Mouse (Mus musculus) ovary, postnatal 10 days (tissue): ENCODE data around the gene Dclk1.

Experiments
- DNase-seq: peaks from one replicate; pipeline ENCODE4 v3.0.0; 2022; ENCODE audit warnings: low spot score

Dclk1 gene

DNA sequence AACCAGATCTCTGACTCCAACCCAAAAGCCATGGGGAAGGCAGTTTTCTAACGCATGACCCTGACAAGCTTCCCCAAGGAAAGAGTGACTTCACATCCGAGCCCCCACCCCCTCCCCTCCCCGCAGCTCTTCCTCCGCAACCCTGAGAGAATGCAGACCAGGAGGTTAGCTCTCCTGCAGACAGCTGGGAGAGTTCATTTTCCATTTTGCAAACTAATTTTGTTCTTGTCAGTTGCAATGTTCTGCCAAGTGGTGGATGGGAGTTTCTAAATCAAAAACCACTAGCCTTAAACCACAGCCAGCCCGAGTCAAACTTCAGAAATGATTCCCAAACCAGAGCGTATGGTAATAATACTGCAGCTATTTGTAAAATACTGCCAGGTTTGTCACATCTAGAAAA is 269.5 kb downstream of the Dclk1 start:
- no peak for DNase-seq

DNA sequence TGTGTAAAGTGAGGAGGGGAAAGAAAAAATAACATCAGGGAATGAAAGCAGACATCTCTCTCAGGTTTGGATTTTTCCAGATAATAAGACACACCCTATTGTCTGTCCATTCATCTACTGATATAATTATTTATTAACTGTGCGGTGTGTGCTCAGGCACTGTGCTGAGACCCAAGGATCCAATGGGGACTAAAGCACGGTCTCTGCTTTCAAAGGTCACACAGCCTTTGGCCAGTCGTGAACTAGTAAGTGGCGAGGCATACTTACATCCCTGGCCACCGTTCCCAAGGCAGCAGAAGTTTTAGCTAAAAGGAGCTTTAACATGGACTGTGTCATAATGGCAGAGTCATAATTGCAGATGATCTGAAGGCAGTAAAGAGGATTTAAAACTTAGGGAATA is 273.8 kb downstream of the Dclk1 start:
- no peak for DNase-seq

DNA sequence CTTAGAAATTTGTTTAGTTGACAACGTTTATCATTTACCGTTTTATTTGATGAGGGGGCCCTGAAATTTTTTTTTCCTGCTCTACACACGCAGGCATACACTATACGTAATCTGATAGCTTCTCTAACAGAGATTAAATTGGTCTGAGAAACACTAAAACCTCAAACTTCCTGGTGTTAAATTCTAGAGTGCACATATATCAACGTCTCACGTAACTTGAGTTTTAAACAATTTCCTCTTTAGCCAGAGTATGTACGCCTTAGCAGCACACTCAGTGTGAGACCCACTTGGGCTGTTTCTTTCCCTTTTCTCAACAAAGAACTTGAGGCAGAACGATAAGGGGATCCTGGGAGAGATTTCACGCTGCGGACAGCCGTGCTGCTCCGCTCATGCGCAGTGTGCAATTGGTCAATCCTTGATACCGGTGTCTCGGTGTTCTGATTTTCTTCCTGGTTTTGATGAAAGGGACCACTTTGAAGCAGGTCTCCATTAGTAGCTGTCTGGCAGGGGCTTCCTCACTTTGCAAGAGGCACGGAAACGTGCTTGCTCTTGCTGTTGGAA is 275.4 kb downstream of the Dclk1 start:
- DNase-seq = no peak

DNA sequence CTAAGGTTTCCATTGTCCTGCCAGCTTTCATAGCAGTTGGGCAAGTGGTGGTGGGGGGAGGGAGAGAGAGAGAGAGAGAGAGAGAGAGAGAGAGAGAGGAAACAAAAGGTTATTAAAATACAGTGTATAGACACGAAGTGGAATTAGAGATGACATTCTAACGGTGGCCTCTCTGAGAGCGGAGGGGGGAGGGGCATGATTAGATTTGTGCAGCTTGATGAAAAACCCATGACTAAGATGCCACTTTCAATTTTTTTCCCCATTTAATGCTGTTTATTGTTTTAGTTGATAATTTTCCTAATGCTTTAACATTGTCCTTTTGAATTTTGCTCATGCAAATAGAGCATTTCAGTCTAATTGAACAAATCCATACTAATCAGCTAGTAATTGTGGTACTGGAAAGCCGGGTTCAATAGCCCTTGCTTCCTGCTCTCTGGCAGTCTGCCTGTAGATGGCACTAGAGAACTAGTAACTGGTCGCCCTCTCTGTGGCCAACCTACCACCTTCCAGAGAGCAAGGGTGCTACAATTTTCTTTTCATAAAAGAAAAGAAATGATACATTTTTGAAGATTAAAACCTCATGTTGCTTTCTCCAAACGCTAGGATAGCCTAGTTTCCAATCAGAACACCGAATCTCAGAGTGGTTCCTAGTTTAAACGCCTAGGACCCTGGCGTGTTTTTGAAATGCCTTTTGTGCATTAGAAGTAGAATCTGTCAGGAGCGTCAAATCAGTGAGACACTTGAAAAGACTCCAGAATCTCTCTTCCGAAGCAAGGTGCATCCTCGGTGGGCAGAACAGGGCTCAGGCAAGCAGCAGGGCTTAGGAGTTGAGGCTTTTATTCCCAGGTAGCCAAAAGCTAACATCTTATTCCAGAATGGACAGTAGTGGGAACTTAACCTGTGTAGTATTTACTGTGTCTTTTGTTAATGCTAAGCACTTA is 278.3 kb downstream of the Dclk1 start:
- no peak for DNase-seq

DNA sequence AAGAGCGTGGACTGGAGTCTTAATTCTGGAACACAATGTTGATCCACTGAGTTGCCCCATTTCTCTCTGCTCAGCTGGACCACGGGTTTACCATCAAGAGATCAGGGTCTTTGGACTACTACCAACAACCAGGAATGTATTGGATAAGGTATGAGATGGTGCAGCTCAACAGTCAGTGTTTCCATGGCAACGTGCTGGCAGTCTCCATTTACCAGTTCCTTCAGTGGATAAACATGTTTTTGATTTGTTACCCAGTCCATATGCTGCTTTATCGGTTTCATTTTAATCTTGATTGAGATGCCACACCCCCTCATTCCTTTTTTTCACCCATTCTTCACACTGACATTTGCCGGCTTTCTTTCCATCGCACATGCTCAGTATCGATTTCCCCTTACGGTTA is 279.6 kb downstream of the Dclk1 start:
- DNase-seq = no peak

DNA sequence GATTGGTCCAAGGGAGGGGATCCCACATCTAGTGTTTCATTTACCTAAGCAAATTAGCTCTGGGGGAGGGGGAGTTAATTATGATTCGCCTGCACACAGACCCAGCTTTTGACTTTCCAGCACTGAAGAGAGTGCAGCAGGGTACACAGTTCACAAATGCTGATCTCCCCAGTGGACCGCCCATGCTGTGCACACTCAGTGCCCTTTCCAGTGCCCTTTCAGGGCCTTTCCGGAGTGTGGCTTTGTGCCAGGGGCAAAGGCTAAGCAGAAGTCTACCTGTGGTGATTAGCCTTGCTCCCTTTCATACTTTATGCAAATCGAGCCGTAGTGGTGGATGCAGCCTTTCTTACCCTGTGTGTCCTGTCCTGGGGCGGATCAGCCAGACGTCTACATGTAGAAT is 281.1 kb downstream of the Dclk1 start:
- no peak for DNase-seq

DNA sequence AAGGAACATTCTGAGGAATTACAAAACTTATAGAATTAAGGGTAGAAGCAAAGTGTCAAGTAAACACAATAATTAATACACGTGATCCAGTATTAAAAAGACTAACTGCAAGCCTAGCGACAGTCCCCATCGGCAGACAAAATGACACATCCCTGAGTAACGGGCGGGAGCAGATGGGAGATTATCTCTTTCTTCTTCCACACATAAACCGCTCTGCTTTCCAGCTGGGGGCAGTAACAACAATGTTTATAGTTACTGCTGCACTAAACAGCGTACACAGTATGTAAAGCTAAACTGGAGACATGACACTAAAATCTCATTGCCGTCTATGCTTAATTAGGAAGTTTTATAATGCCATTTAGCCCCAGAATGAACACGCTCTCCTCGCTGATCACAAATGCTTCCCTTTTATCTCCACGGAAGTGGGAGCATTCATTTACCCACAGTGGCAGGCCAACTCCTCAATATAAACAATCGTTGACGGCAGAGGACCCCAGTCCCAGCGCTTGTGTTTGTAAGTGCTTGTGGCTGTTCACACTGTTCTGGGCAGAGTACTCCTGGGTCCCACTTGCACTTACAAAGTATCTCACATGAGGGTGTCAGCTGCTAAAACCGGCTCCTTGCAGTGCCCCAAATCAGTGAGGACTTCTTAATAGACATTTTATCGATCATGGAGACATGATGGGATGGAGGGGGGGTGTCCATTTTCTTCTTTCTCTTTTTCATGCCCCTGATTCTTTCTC is 281.7 kb downstream of the Dclk1 start:
- no peak for DNase-seq

DNA sequence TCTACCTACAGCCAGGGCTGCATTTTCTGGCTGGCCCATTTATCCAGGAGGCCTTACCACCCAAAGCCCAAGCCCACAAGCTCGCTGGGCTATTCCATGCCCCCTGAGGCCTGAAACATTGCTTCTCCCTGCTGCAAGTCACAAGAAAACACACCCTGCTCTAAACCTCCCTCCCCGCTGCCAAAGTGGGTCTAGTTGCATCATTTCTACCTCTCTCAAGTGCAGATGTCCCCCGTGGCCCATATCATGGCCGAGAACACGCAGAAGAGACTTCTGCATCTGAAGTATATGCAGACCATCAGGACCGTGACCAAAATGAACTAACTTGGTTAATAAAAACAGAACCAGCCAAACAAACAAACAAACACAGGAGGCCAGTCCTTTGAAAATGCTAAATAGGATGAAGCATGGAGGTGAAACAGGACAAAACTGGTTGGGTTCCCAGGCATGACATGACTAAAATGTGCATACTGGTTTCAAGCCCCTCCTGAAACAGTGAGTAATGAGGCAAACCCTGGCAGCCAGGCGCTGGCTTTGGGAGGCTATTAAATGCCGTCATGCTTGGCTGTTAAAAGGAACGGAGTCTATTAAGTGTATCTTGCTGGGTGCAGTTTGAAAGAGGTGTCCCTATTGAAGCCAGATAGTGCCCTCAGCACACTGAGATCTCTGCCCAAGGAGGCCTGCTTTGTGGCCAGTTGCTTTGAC is 282.5 kb downstream of the Dclk1 start:
- no peak for DNase-seq

DNA sequence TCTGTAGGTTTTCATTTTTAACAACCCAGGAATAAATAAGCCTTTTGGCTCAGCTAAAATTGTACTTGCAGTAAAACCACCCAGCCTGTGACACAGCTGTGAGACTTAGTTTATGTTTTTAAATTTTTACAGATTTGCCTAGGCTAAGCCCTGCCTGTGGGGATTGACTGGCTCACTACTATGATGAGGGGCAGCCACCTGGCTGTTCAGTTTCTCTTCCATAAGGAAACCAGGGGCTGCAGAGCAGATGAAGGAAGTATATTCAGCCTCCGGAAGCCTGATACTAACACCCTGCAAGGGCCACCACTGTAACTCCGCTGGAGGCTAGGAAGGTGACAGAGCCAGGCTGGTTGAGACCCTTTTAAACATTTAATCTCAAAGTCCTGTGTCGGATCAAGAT is 284.3 kb downstream of the Dclk1 start:
- no peak for DNase-seq

DNA sequence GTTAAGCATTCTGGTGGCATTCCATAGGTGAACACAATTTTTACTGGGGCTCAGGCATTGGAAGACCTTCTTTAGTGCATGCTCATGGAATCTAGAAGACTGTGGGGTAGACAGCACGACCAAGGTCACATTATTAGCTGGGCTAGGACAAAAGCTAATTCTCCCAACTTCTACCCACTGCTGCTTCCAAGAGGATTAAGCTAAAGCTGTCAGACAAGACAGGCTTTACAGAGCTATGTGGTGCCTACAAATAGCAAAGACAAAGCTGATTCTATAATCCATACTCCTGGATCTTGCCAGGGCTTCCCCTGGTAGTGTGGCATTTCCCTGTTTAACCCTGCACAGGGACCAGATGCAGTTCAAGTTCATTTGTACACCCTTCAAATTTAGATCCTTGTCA is 285.4 kb downstream of the Dclk1 start:
- no peak for DNase-seq

DNA sequence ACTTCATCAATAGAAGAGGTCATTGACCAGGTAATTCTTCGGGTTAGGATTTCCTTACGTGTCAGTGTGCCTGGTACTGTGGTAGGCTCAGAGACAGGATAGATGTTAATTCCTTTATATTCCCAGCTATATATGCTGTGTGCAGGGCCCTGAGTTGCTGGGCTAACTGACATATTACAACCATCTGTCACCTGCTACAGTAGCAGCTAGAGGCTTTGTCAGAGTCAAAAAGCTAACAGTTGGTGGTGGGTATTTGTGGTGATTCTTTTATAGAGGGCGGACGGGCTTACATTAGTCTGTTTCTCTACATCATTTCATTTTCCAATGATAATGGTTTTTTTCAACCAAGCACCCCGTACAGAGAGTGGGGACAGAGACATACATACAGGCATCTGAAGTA is 285.8 kb downstream of the Dclk1 start:
- DNase-seq = no peak

DNA sequence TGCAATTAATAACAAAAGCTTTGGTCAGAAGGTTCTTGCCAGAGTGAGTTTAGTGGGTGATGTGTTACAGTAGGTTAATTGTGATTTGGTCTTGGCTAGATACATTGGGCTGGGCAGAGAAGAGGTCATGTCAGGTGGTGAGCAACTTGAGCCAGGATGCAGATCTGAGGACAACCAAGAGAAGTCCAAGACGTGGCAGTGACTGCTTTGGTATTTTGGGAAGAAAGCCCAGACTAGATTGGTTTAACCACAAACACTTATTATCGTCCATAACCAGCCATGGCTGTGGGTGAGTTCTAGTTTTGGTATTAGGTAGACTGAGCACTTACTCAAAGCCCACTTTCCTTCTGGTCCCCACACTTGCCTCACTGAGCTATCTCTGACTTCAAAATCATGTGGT is 287.2 kb downstream of the Dclk1 start:
- DNase-seq = no peak

DNA sequence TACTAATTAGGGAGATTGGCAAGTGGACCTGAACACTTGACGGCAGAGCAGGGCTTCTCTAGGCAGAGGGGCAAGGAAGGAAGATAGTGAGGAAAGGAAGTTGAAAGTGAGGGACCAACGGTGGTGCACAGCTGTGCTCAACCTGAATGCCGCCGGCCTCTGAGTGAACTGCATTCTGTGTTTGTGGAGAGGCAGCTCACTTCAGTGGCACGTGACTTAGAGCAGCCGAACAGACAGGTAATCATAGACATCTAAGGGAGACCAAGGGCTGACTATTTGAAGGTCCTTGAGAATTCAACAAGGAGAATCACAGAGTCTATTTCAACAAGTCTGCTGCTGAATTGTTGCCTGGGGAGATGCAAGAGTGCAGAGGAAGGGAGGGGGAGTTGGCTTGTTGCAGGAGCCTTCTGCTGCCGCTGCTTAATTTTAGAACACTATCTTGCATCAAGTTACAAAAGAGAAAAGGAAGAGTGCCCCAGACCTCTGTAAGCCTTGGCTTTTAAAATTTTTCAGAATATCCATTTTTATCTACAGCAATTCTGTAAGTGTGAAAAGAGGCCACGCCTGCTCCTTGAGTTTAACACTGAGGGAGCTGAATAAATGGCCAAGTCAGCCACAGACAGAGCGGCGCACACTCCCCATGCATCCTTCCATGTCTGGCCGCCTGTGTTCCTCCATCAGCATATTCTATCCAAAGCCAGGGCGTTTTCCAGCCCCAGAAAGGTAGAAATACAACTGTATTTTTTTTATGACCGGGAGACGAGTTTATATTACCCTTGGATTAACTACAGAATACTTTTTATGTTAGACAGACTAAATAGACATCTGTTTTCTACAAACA is 289.3 kb downstream of the Dclk1 start:
- no peak for DNase-seq

DNA sequence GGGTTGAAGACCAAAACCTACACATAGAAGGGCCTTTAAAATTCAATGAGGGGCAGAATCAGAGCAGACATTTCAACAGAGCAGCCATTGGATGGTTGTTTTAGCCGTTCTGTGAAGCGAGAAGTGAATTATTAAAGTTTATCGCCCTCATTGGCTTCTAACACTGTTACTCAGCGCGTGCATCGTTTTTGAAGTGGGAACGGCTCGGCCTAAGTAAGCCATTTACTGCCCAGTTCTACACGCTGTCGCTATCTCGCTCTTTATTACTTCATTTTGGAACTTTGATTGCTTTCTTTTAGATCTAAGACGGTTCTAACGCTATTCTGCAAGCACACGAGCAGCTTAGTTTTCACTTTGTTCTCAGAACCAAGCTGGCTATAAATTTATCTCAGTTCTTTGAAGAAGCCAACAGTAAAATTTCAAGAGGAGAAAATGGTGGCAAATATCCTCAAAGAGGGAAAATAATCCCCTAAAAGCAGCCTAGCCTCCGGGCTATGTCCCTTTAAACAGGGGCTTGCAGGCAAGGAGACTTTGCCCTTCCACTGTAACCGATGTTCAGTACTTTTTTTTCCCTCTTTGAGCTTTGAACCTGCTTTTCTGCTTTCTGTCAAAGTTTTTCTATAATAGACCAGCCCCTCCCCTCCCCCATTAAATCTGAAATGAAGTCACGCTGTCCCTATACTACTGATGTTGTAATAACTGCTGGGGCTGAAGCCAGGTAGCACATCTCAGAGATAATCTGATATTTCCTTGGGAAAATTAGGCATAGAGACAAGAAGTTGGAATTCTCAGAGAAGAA is 290.2 kb downstream of the Dclk1 start:
- DNase-seq = no peak

DNA sequence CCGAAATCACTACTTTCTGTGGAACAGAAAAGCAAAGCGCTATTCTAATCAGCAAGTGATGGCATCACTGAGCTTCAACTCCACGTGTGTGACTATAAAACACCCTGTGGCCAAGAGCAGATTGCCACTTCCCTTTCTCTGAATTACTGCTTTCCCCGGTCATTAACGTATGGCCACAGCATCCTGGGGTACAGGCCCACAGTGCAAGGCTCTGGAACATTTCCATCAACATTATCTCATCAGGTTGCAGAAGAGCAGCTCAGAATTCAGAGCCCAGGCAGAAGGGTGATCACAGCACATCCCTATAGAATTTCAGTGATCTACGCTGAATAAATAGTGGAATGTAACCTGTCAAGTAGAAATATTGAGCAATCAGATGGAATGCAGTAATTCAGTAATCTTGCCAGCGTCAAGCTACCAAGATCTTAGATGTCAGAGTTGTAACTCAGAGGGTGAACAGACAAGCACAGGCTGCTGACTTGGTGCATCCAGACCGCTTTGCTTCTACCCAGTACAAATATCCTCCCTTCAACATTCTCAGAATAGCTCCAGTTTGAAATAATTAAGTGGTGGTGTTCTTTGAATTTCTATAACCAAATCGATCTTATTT is 293.5 kb downstream of the Dclk1 start:
- DNase-seq = no peak

DNA sequence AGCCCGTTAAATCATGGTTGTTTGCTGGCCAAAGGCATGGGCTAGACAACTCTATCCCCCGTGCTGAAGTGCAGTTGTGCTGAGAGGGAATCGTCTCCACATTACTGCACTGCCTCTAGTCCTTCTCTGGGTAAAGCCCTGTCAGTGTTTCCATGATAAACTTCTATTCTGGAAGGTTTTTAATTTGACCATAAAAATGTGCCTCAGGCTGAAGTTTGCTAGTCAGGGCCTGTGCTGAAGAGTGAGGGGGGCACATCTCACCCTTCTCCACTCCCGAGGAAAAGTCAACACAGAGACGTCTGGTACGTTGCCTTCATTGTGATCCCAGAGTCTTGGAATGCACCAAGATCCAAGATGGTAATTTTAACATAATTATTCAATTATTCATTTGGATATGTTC is 294.7 kb downstream of the Dclk1 start:
- no peak for DNase-seq

DNA sequence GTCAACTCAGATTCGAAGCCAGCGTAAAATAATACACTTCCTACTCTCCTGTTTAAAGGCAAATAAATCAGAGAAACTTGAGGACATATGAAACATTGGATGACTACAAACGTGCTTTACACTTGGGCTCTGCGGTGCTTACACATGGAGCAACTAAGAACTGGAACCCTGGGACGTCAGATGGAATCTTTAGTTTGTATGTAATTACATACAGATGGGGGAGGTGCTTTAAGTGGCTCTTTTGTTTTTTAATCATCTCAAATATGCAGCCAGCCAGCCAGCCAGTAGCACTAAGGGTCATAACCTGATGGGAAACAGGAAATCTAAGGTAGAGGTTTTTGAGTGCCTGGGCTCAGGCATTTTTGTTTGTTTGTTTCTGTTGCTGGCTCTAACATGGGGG is 295.6 kb downstream of the Dclk1 start:
- DNase-seq = no peak

DNA sequence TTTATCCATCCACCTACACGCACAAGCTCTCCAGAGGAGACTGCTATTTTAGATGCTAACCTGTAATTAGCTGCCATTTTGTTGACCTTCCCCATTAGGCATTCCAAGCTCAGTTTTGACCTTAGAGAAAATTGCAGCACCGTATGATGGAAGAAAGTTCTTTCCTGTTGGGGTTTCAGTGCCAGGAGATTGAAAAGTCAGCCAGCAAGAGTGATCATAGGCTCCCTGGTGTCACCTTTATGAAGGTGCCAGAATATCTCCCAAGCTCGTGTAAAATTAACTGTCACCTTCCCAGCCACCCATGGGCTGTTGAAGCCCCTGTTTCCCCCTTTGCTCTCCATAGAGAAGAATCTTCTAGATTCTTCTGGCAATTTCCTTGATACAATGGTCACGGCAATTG is 297.2 kb downstream of the Dclk1 start:
- DNase-seq = no peak

DNA sequence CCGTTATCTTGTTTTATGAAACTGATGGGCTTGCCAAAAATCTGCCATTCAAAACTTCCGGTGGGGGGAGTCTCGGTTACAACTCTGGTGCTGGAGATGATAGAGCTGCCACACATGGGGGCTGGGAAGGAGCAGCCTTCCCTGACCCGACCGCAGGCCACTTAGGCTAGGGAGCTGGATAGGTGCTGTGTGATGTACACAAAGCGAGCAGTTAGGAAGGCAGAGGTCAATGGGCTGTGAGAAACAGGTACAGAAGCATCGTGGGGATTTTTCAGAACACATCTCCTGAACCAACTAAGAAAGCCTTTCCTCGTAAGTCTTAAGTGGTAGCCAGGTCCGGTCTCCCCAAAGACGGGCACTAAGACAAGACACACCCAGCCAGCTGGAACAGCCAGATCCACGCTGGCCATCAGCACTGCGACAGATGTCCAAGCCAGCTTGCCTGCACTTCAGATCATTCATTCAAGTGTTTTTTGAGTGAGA is 297.7 kb downstream of the Dclk1 start:
- no peak for DNase-seq
